ENCODE assay signal across 12 mouse cellular contexts in genomic region chr1:190380151-190380550, GRCm38 (mm10).
DNase-seq lines count a peak whose midpoint lies in the region; ATAC-seq and TF ChIP-seq lines count a peak whose summit lies in the region.
"Had no signal": no experiment of that assay in that cellular context is flagged by ENCODE, and none has a peak within 500 bp of the region (broad histone marks: within the 10 kb centered on the region; RNA-seq: fewer than 3 reads in every experiment).

No protein-coding gene starts in this region.

- peaks cover 46% of the 10 kb centered on the region for H3K4me1 ChIP-seq in hindbrain, embryonic 10.5 days (replicated peaks)
- H3K4me1 ChIP-seq in hindbrain, postnatal 0 days (ENCODE audit: insufficient read depth, low read length), result 0 out of 2 replicates have a peak, but pooled peaks cover 7% of the 10 kb centered on the region
- peaks cover 27% of the 10 kb centered on the region for H3K4me1 ChIP-seq in neural tube, embryonic 13.5 days (replicated peaks)
- peaks cover 3% of the 10 kb centered on the region; the same call in 1 of the 2 replicates for H3K4me1 ChIP-seq in forebrain, embryonic 11.5 days (replicated peaks; ENCODE audit: control insufficient read depth, insufficient read depth, low read length)

- no peak for ATAC-seq in hindbrain, postnatal 0 days
- peak; percentile 64 for ATAC-seq in neural tube, embryonic 13.5 days (ENCODE audit: low read depth)
- ATAC-seq in forebrain, embryonic 11.5 days (replicated peaks; ENCODE audit: low FRiP score), result no peak
- ATAC-seq: CD4-positive, CD25-positive, alpha-beta regulatory T cell, adult 4 months had no signal

- no peak overlapping the region for H3K9ac ChIP-seq in hindbrain, postnatal 0 days (replicated peaks; ENCODE audit: low read length)
- H3K9ac ChIP-seq in neural tube, embryonic 13.5 days, result no peak overlapping the region
- no peak overlapping the region for H3K9ac ChIP-seq in forebrain, embryonic 11.5 days (ENCODE audit: low read length)
- H3K9ac ChIP-seq: lung, embryonic 14.5 days had no signal

- H3K9me3 ChIP-seq in hindbrain, embryonic 10.5 days, result no peaks in the 10 kb centered on the region
- H3K9me3 ChIP-seq in hindbrain, postnatal 0 days (ENCODE audit: low read length), result no peaks in the 10 kb centered on the region
- H3K9me3 ChIP-seq in neural tube, embryonic 13.5 days, result no peaks in the 10 kb centered on the region
- H3K9me3 ChIP-seq in forebrain, embryonic 11.5 days (ENCODE audit: control insufficient read depth, low read length), result no peaks in the 10 kb centered on the region

- 59% methylated on average over 10 of the region's 10 CpGs for WGBS in hindbrain, embryonic 10.5 days
- WGBS in hindbrain, postnatal 0 days, result 45% methylated on average over 10 of the region's 10 CpGs
- WGBS in neural tube, embryonic 13.5 days, result 19% methylated on average over 10 of the region's 10 CpGs
- 69% methylated on average over 10 of the region's 10 CpGs for WGBS in forebrain, embryonic 11.5 days

- H3K27ac ChIP-seq in hindbrain, embryonic 10.5 days, result peak overlapping the region; percentile 14
- H3K27ac ChIP-seq in hindbrain, postnatal 0 days, result no peak overlapping the region
- 0 out of 2 replicates have a peak overlapping the region, but pooled peaks have one; percentile 13 for H3K27ac ChIP-seq in neural tube, embryonic 13.5 days (replicated peaks)
- no peak overlapping the region for H3K27ac ChIP-seq in forebrain, embryonic 11.5 days (ENCODE audit: low read depth, low read length)

- H3K4me3 ChIP-seq in hindbrain, embryonic 10.5 days, result no peak overlapping the region
- no peak overlapping the region for H3K4me3 ChIP-seq in hindbrain, postnatal 0 days (ENCODE audit: low read length)
- no peak overlapping the region for H3K4me3 ChIP-seq in neural tube, embryonic 13.5 days
- H3K4me3 ChIP-seq in forebrain, embryonic 11.5 days (ENCODE audit: low read depth, low read length), result no peak overlapping the region

- H3K27me3 ChIP-seq in hindbrain, embryonic 10.5 days (ENCODE audit: insufficient read depth, poor library complexity, severe bottlenecking), result peaks cover 21% of the 10 kb centered on the region
- no peaks in the 10 kb centered on the region for H3K27me3 ChIP-seq in hindbrain, postnatal 0 days (ENCODE audit: insufficient read depth, low read length)
- H3K27me3 ChIP-seq in neural tube, embryonic 13.5 days, result no peaks in the 10 kb centered on the region; the same call in 1 of the 2 replicates
- H3K27me3 ChIP-seq in forebrain, embryonic 11.5 days (ENCODE audit: control insufficient read depth, insufficient read depth, low read length), result no peaks in the 10 kb centered on the region; the same call in 1 of the 2 replicates

- peak; percentile 35 for DNase-seq in hindbrain, embryonic 10.5 days (ENCODE audit: low spot score)
- no peak for DNase-seq in hindbrain, postnatal 0 days (ENCODE audit: low spot score)
- DNase-seq in embryo, embryonic 10 days (ENCODE audit: low spot score), result peak; percentile 44
- DNase-seq in embryo, embryonic 9.5 days (ENCODE audit: extremely low spot score), result peak; percentile 14
- DNase-seq in forebrain, embryonic 11.5 days (ENCODE audit: low spot score), result no peak
- no peak for DNase-seq in c-Kit-positive CD71-positive TER-119-positive erythroid progenitor cells, embryonic 14.5 days (ENCODE audit: low spot score)
- DNase-seq: cerebellum, adult 18-20 months; kidney, adult 11 months; lung, embryonic 14.5 days; thymus, adult 2 months had no signal

- H3K36me3 ChIP-seq in hindbrain, embryonic 10.5 days, result no peaks in the 10 kb centered on the region
- H3K36me3 ChIP-seq in hindbrain, postnatal 0 days (ENCODE audit: insufficient read depth, low read length), result no peaks in the 10 kb centered on the region
- H3K36me3 ChIP-seq in neural tube, embryonic 13.5 days, result no peaks in the 10 kb centered on the region
- no peaks in the 10 kb centered on the region for H3K36me3 ChIP-seq in forebrain, embryonic 11.5 days (ENCODE audit: control insufficient read depth, insufficient read depth, low read length)

- TF ChIP-seq CTCF in hindbrain, postnatal 0 days (IDR thresholded peaks at IDR 0.05; ENCODE audit: low read depth), result no peak

- H3K4me2 ChIP-seq in hindbrain, postnatal 0 days (ENCODE audit: low read depth, low read length), result no peak overlapping the region
- H3K4me2 ChIP-seq in neural tube, embryonic 13.5 days, result no peak overlapping the region
- H3K4me2 ChIP-seq in forebrain, embryonic 11.5 days (ENCODE audit: low read depth, low read length, severe bottlenecking), result no peak overlapping the region
- H3K4me2 ChIP-seq: lung, embryonic 14.5 days had no signal

Comparison
In these comparisons a context has a peak if more than half of its experiments do, and no peak if none do; other contexts are left out.
1. DNase-seq: peak in hindbrain, embryonic 10.5 days (single experiment), embryo, embryonic 10 days (single experiment) and embryo, embryonic 9.5 days (single experiment); none in hindbrain, postnatal 0 days (single experiment), forebrain, embryonic 11.5 days (single experiment) and c-Kit-positive CD71-positive TER-119-positive erythroid progenitor cells, embryonic 14.5 days (single experiment).
2. H3K27ac ChIP-seq: peak in hindbrain, embryonic 10.5 days (single experiment) and neural tube, embryonic 13.5 days (single experiment); none in hindbrain, postnatal 0 days (single experiment) and forebrain, embryonic 11.5 days (single experiment).